Mouse (Mus musculus): ENCODE results near the gene Cryba4.

Gene Cryba4

GRCm38 (mm10) chr5:112237439-112237838 is 14.9 kb downstream of the Cryba4 start:
- DNase-seq (ENCODE audit: low spot score), result no peak

- no peak for DNase-seq (ENCODE audit: low spot score)
These were observed 15.7 kb downstream of the Cryba4 start for GRCm38 (mm10) chr5:112236631-112237030.

GRCm38 (mm10) chr5:112235806-112236205 is 16.5 kb downstream of the Cryba4 start:
- DNase-seq (ENCODE audit: low spot score), result no peak

- no peak for DNase-seq (ENCODE audit: low spot score)
These were observed 23.9 kb downstream of the Cryba4 start for GRCm38 (mm10) chr5:112228240-112229076.

- DNase-seq (ENCODE audit: low spot score), result no peak
These were observed 24.4 kb downstream of the Cryba4 start for GRCm38 (mm10) chr5:112227898-112228239.

GRCm38 (mm10) chr5:112227354-112227753 is 25.0 kb downstream of the Cryba4 start:
- DNase-seq (ENCODE audit: low spot score), result no peak

- no peak for DNase-seq (ENCODE audit: low spot score)
These were observed 26.7 kb downstream of the Cryba4 start for GRCm38 (mm10) chr5:112225591-112225990.

GRCm38 (mm10) chr5:112220203-112220602 is 32.1 kb downstream of the Cryba4 start:
- no peak for DNase-seq (ENCODE audit: low spot score)

- DNase-seq (ENCODE audit: low spot score), result no peak
These were observed 32.9 kb downstream of the Cryba4 start for GRCm38 (mm10) chr5:112219398-112219797.

- no peak for DNase-seq (ENCODE audit: low spot score)
These were observed 33.6 kb downstream of the Cryba4 start for GRCm38 (mm10) chr5:112218679-112219078.

GRCm38 (mm10) chr5:112217031-112217430 is 35.3 kb downstream of the Cryba4 start:
- no peak for DNase-seq (ENCODE audit: low spot score)

- DNase-seq (ENCODE audit: low spot score), result no peak
These were observed 36.0 kb downstream of the Cryba4 start for GRCm38 (mm10) chr5:112216335-112216734.

- DNase-seq (ENCODE audit: low spot score), result no peak
These were observed 36.5 kb downstream of the Cryba4 start for GRCm38 (mm10) chr5:112215801-112216251.

- no peak for DNase-seq (ENCODE audit: low spot score)
These were observed 37.0 kb downstream of the Cryba4 start for GRCm38 (mm10) chr5:112215291-112215751.

- DNase-seq (ENCODE audit: low spot score), result peak; percentile 52
These were observed 37.9 kb downstream of the Cryba4 start for GRCm38 (mm10) chr5:112214419-112214818.

- no peak for DNase-seq (ENCODE audit: low spot score)
These were observed 38.7 kb downstream of the Cryba4 start for GRCm38 (mm10) chr5:112213331-112214240.

GRCm38 (mm10) chr5:112212711-112213264 is 39.5 kb downstream of the Cryba4 start:
- DNase-seq (ENCODE audit: low spot score), result no peak

GRCm38 (mm10) chr5:112211911-112212310 is 40.4 kb downstream of the Cryba4 start:
- DNase-seq (ENCODE audit: low spot score), result no peak

GRCm38 (mm10) chr5:112210104-112210503 is 42.2 kb downstream of the Cryba4 start:
- DNase-seq (ENCODE audit: low spot score), result peak; percentile 50

GRCm38 (mm10) chr5:112208321-112208720 is 44.0 kb downstream of the Cryba4 start:
- DNase-seq (ENCODE audit: low spot score), result no peak

- no peak for DNase-seq (ENCODE audit: low spot score)
These were observed 45.6 kb downstream of the Cryba4 start for GRCm38 (mm10) chr5:112206543-112207255.

GRCm38 (mm10) chr5:112199656-112200055 is 52.7 kb downstream of the Cryba4 start:
- no peak for DNase-seq (ENCODE audit: low spot score)
